ENCODE assay signal across 11 mouse cellular contexts in genomic region chrX:13655005-13655421, GRCm38 (mm10). TPM values are rescaled to one million over a fixed set of nuclear protein-coding genes. Genes with fewer than 3 reads are reported as not detected.
A peak's percentile ranks its signal among the peaks of the same experiment; 100 is the strongest.
DNase-seq lines count a peak whose midpoint lies in the region; ATAC-seq and TF ChIP-seq lines count a peak whose summit lies in the region.
"Had no signal": no experiment of that assay in that cellular context is flagged by ENCODE, and none has a peak within 500 bp of the region (broad histone marks: within the 10 kb centered on the region; RNA-seq: fewer than 3 reads in every experiment).

No protein-coding gene starts in this region.

- peak overlapping the region; percentile 76 for H3K27ac ChIP-seq in layer of hippocampus, adult 2 months

- no peak overlapping the region for H3K4me3 ChIP-seq in layer of hippocampus, adult 2 months
- H3K4me3 ChIP-seq in megakaryocyte, embryonic 14.5 days (replicated peaks), result peak overlapping the region; percentile 69

- H3K36me3 ChIP-seq in megakaryocyte, embryonic 14.5 days (replicated peaks; ENCODE audit: low read length), result no peaks in the 10 kb centered on the region

- H3K4me1 ChIP-seq in megakaryocyte, embryonic 14.5 days, result peaks cover 20% of the 10 kb centered on the region; the same call in 1 of the 2 replicates

- no peaks in the 10 kb centered on the region for H3K9me3 ChIP-seq in megakaryocyte, embryonic 14.5 days

- ATAC-seq in common myeloid progenitor, adult 5-6 weeks (replicated peaks; ENCODE audit: low read depth, poor library complexity, severe bottlenecking), result peak; percentile 87

- no peaks in the 10 kb centered on the region for H3K27me3 ChIP-seq in megakaryocyte, embryonic 14.5 days (replicated peaks)

- peak in 1 of 2 experiments; percentile 11 for DNase-seq in layer of hippocampus, adult 2 months (ENCODE audit: low spot score in 2 of 2)
- no peak for DNase-seq in layer of hippocampus, postnatal 25 days (ENCODE audit: extremely low spot score in 1 of 2, low spot score in 1 of 2)
- DNase-seq in CD4-positive, CD25-positive, alpha-beta regulatory T cell, adult 2 months (ENCODE audit: low read depth, low spot score), result peak; percentile 28
- no peak for DNase-seq in urinary bladder, adult 2 months (ENCODE audit: low spot score)
- no peak for DNase-seq in adrenal gland, postnatal 4 days (ENCODE audit: low spot score in 2 of 2)
- no peak for DNase-seq in urinary bladder, postnatal 4 days (ENCODE audit: low spot score in 2 of 2)
- DNase-seq: cerebellum, postnatal 25 days; kidney, postnatal 10 days had no signal

- no peak for TF ChIP-seq CTCF in layer of hippocampus, adult 2 months (conservative IDR thresholded peaks at IDR 0.05)

RNA-seq across cellular contexts. Expression of gene Gpr82, which starts 6.2 kb away (rescaled TPM):
- under 1 TPM in 1 of 2 experiments, not detected in 1; 0.15 TPM for total RNA-seq in layer of hippocampus, adult 2 months (2021)
- not detected for total RNA-seq in layer of hippocampus, postnatal 25 days (2021)
- total RNA-seq in common myeloid progenitor, adult 5-6 weeks (2017), result not detected in 2 replicates
- polyA plus RNA-seq in megakaryocyte, embryonic 14.5 days (2012; ENCODE audit: insufficient read depth, low replicate concordance), result not detected in 2 replicates
- 0.12 and 0.15 TPM in 2 replicates for polyA plus RNA-seq in urinary bladder, adult 2 months (2012; rRNA removed)
- total RNA-seq in adrenal gland, postnatal 4 days (2021), result not detected
- total RNA-seq: gastrocnemius, adult 18-20 months had no signal

RNA-seq across cellular contexts. Expression of gene Gpr34, which starts 23.1 kb away (rescaled TPM):
- total RNA-seq in layer of hippocampus, adult 2 months (2021), result 10 to 100 TPM in 1 of 2 experiments, 1 to 10 TPM in 1; 8.7 to 11.7 TPM
- total RNA-seq in layer of hippocampus, postnatal 25 days (2021), result 10 to 100 TPM; 14.3 to 14.6 TPM
- total RNA-seq in common myeloid progenitor, adult 5-6 weeks (2017), result 0.46 TPM in 1 of 2 replicates, not detected in the other
- not detected in 2 replicates for polyA plus RNA-seq in megakaryocyte, embryonic 14.5 days (2012; ENCODE audit: insufficient read depth, low replicate concordance)
- 3.5 and 3.8 TPM in 2 replicates for polyA plus RNA-seq in urinary bladder, adult 2 months (2012; rRNA removed)
- 1 to 10 TPM; 1.5 to 2.1 TPM for total RNA-seq in adrenal gland, postnatal 4 days (2021)
